Mouse (Mus musculus): ENCODE results near the gene Prkag2. TPM values are rescaled to one million over a fixed set of nuclear protein-coding genes. Genes with fewer than 3 reads are reported as not detected.

Gene Prkag2
- polyA plus RNA-seq, 2 experiments = 3.1 to 4.0 TPM

DNA sequence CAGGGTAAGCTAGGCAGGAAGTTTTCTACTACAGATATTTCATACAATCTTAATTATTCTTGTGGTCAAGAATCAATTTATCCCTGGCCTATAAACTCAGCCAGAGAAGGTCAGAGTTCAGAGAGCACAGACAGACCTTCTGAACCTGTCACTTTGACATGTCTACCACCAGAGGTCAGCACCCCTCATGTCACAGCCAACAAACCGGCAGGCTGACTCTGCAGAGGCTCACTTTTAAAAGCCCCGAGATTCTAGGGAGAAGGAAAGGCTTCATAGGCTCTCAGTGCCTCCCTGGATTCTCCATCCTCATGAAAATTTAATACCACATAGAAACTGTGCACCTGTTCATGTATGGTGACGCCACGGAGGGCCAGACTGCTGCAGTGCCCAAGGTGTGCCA lies 197.6 kb downstream of the Prkag2 start:
- peak in 2 of 3 experiments; percentile 22 to 24 for DNase-seq (ENCODE audit: low read depth in 3 of 3, low spot score in 3 of 3)
- WGBS (ENCODE audit: insufficient replicate concordance) = 34% methylated on average over 4 of the region's 4 CpGs
- H3K4me1 ChIP-seq (replicated peaks; ENCODE audit: control insufficient read depth in 2 of 2, insufficient read depth in 2 of 2, low read length in 1 of 2) = peaks cover 0 to 2% of the 10 kb centered on the region in 2 experiments; a peak in 2 of 4 replicates
- H3K4me2 ChIP-seq (ENCODE audit: low read depth) = no peak overlapping the region
- TF ChIP-seq CTCF (IDR thresholded peaks at IDR 0.05; ENCODE audit: low read depth) = peak; percentile 73
- no peak for TF ChIP-seq EP300 (IDR thresholded peaks at IDR 0.05; ENCODE audit: low read depth)
- H3K36me3 ChIP-seq (replicated peaks; ENCODE audit: control insufficient read depth, insufficient read depth, low read depth) = no peaks in the 10 kb centered on the region
- no peaks in the 10 kb centered on the region for H3K9me3 ChIP-seq (ENCODE audit: control insufficient read depth, low read length)
- H3K27ac ChIP-seq = no peak overlapping the region
- ATAC-seq (ENCODE audit: insufficient read depth) = 0 out of 2 replicates have a peak, but pooled peaks have one; percentile 53
- H3K4me3 ChIP-seq (ENCODE audit: insufficient read depth in 1 of 2, low read depth in 2 of 2, low read length in 2 of 2) = no peak overlapping the region
- H3K27me3 ChIP-seq (ENCODE audit: control insufficient read depth, insufficient read depth, low read length) = peaks cover 6% of the 10 kb centered on the region; the same call in 1 of the 2 replicates
- H3K9ac ChIP-seq (replicated peaks) = no peak overlapping the region

DNA sequence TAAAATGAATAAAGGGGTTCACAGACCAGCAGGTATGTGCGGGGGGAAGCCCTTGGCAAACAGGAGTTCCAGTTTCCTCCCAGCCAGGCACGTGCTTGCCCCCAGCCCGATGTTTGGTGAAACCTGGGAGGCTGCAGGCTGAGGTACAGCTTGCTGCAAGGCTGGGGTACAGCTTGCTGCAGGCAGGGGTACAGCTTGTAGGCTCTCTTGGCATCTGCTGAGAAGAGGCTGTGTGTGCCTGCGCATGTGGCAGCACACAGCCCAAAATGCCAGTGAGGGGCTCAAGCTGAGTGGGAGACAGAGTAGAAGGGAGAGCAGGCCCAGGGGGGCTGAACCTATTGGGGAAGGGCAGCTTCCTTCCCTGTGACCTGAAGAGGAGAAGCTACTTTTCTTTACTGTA lies 204.8 kb downstream of the Prkag2 start:
- H3K4me3 ChIP-seq (ENCODE audit: insufficient read depth in 1 of 2, low read depth in 2 of 2, low read length in 2 of 2) = no peak overlapping the region
- no peaks in the 10 kb centered on the region for H3K36me3 ChIP-seq (replicated peaks; ENCODE audit: control insufficient read depth, insufficient read depth, low read depth)
- H3K27ac ChIP-seq = no peak overlapping the region
- no peak overlapping the region for H3K4me2 ChIP-seq (ENCODE audit: low read depth)
- no peaks in the 10 kb centered on the region for H3K9me3 ChIP-seq (ENCODE audit: control insufficient read depth, low read length)
- no peaks in the 10 kb centered on the region for H3K27me3 ChIP-seq (ENCODE audit: control insufficient read depth, insufficient read depth, low read length)
- no peak overlapping the region for H3K9ac ChIP-seq (replicated peaks)
- 72% methylated on average over 4 of the region's 4 CpGs for WGBS (ENCODE audit: insufficient replicate concordance)
- ATAC-seq (ENCODE audit: insufficient read depth) (no peak), DNase-seq (ENCODE audit: low read depth in 3 of 3, low spot score in 3 of 3) (no peak)
- peaks cover 0 to 4% of the 10 kb centered on the region in 2 experiments; a peak in 1 of 4 replicates for H3K4me1 ChIP-seq (replicated peaks; ENCODE audit: control insufficient read depth in 2 of 2, insufficient read depth in 2 of 2, low read length in 1 of 2)
- no peak for TF ChIP-seq EP300 (IDR thresholded peaks at IDR 0.05; ENCODE audit: low read depth)
- no peak for TF ChIP-seq CTCF (IDR thresholded peaks at IDR 0.05; ENCODE audit: low read depth)

DNA sequence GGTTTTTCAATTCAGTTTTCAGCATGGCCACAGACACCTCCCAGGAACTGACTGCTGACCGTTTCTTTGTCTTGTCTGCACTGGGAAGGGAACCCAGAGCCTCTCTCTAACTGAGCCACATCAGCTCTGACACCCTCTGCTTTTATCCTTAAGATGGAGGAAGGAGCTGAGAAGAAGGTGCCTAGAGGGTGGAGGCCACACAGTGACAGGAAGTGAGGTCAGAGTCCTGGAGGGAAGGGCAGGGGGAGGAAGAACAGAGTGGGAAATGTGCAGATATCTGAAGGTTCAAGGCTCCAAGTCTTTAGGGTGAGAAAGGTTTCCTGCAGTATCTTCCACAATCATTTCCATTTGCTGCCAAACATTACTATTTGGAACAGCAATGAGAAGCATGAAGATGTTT lies 205.6 kb downstream of the Prkag2 start:
- no peak overlapping the region for H3K27ac ChIP-seq
- WGBS (ENCODE audit: insufficient replicate concordance) = 29% methylated on average over 1 of the region's 1 CpGs
- H3K36me3 ChIP-seq (replicated peaks; ENCODE audit: control insufficient read depth, insufficient read depth, low read depth) = no peaks in the 10 kb centered on the region
- H3K4me1 ChIP-seq (replicated peaks; ENCODE audit: control insufficient read depth in 2 of 2, insufficient read depth in 2 of 2, low read length in 1 of 2) = peaks cover 0 to 4% of the 10 kb centered on the region in 2 experiments; a peak in 1 of 4 replicates
- no peak for TF ChIP-seq CTCF (IDR thresholded peaks at IDR 0.05; ENCODE audit: low read depth)
- TF ChIP-seq EP300 (IDR thresholded peaks at IDR 0.05; ENCODE audit: low read depth) = no peak
- DNase-seq (ENCODE audit: low read depth in 3 of 3, low spot score in 3 of 3) (no peak), ATAC-seq (ENCODE audit: insufficient read depth) (no peak)
- H3K4me3 ChIP-seq (ENCODE audit: insufficient read depth in 1 of 2, low read depth in 2 of 2, low read length in 2 of 2) = no peak overlapping the region
- no peaks in the 10 kb centered on the region for H3K9me3 ChIP-seq (ENCODE audit: control insufficient read depth, low read length)
- H3K9ac ChIP-seq (replicated peaks) = no peak overlapping the region
- H3K4me2 ChIP-seq (ENCODE audit: low read depth) = no peak overlapping the region
- no peaks in the 10 kb centered on the region for H3K27me3 ChIP-seq (ENCODE audit: control insufficient read depth, insufficient read depth, low read length)

DNA sequence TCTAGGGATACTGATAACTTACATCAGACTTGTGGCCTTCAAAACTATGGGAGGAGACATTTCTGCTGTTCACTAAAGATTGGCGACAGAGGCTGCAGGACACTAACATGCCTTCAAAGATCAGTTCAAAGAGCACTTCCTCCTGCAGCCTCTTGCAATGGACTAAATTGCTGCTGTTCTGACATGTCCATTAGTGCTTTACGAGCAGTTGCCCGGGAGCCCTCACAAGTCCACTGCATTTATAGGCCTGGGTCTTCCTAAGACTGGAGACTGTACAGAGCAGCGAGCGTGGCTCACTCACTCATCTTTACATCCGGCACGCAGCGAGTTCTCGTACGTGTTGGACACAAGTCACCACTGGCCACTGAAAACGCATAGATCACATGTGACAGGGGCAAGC lies 208.0 kb downstream of the Prkag2 start:
- no peak overlapping the region for H3K4me3 ChIP-seq (ENCODE audit: insufficient read depth in 1 of 2, low read depth in 2 of 2, low read length in 2 of 2)
- no peaks in the 10 kb centered on the region for H3K27me3 ChIP-seq (ENCODE audit: control insufficient read depth, insufficient read depth, low read length)
- no peak for DNase-seq (ENCODE audit: low read depth in 3 of 3, low spot score in 3 of 3)
- no peaks in the 10 kb centered on the region for H3K9me3 ChIP-seq (ENCODE audit: control insufficient read depth, low read length)
- no peak overlapping the region for H3K9ac ChIP-seq (replicated peaks)
- no peak overlapping the region for H3K27ac ChIP-seq
- TF ChIP-seq CTCF (IDR thresholded peaks at IDR 0.05; ENCODE audit: low read depth) (no peak), EP300 (IDR thresholded peaks at IDR 0.05; ENCODE audit: low read depth) (no peak)
- H3K36me3 ChIP-seq (replicated peaks; ENCODE audit: control insufficient read depth, insufficient read depth, low read depth) = no peaks in the 10 kb centered on the region
- WGBS (ENCODE audit: insufficient replicate concordance) = 77% methylated on average over 11 of the region's 11 CpGs
- ATAC-seq (ENCODE audit: insufficient read depth) = no peak
- H3K4me1 ChIP-seq (replicated peaks; ENCODE audit: control insufficient read depth in 2 of 2, insufficient read depth in 2 of 2, low read length in 1 of 2) = peaks cover 0 to 4% of the 10 kb centered on the region in 2 experiments; a peak in 1 of 4 replicates
- H3K4me2 ChIP-seq (ENCODE audit: low read depth) = no peak overlapping the region

DNA sequence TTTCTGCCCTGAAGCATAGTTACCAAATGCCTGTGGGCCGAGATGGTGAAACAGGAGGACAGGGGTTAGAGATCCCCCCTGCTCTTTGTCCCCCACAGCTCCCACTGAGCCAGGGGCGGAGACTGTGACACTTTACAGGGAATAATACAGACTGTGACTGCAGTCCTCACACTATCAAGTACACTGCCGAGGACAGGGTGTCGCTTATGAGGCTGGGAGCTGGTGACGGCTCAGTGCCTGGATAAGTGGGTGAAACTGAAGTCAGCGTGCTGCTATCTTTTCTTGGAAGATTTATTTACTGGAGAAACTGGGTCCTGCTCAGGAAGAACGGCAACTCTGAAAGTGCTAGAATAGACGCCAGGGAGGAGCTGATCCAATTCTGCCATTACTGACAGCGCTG lies 210.6 kb downstream of the Prkag2 start:
- WGBS (ENCODE audit: insufficient replicate concordance) = 61% methylated on average over 9 of the region's 9 CpGs
- no peaks in the 10 kb centered on the region for H3K27me3 ChIP-seq (ENCODE audit: control insufficient read depth, insufficient read depth, low read length)
- H3K9me3 ChIP-seq (ENCODE audit: control insufficient read depth, low read length) = no peaks in the 10 kb centered on the region
- H3K9ac ChIP-seq (replicated peaks) = no peak overlapping the region
- no peak for TF ChIP-seq CTCF (IDR thresholded peaks at IDR 0.05; ENCODE audit: low read depth)
- TF ChIP-seq EP300 (IDR thresholded peaks at IDR 0.05; ENCODE audit: low read depth) = no peak
- DNase-seq (ENCODE audit: low read depth in 3 of 3, low spot score in 3 of 3) = no peak
- H3K4me1 ChIP-seq (replicated peaks; ENCODE audit: control insufficient read depth in 2 of 2, insufficient read depth in 2 of 2, low read length in 1 of 2) = peaks cover 0 to 2% of the 10 kb centered on the region in 2 experiments; a peak in 1 of 4 replicates
- no peak for ATAC-seq (ENCODE audit: insufficient read depth)
- no peak overlapping the region for H3K27ac ChIP-seq
- no peaks in the 10 kb centered on the region for H3K36me3 ChIP-seq (replicated peaks; ENCODE audit: control insufficient read depth, insufficient read depth, low read depth)
- H3K4me2 ChIP-seq (ENCODE audit: low read depth) = no peak overlapping the region
- no peak overlapping the region for H3K4me3 ChIP-seq (ENCODE audit: insufficient read depth in 1 of 2, low read depth in 2 of 2, low read length in 2 of 2)
